In genomic region chr5:109555676-109556571, GRCm38 (mm10) we compare ENCODE assay signal across 8 mouse cellular contexts. TPM values are rescaled to one million over a fixed set of nuclear protein-coding genes. Genes with fewer than 3 reads are reported as not detected.
DNase-seq lines count a peak whose midpoint lies in the region; ATAC-seq lines count a peak whose summit lies in the region.

No protein-coding gene starts in this region.

- peaks cover 38% of the 10 kb centered on the region for H3K9me3 ChIP-seq in forebrain, embryonic 11.5 days (ENCODE audit: control insufficient read depth, low read length)
- peaks cover 66% of the 10 kb centered on the region for H3K9me3 ChIP-seq in hindbrain, embryonic 14.5 days (ENCODE audit: control insufficient read depth, low read length)

- no peaks in the 10 kb centered on the region for H3K27me3 ChIP-seq in forebrain, embryonic 11.5 days (ENCODE audit: control insufficient read depth, insufficient read depth, low read length)
- no peaks in the 10 kb centered on the region for H3K27me3 ChIP-seq in hindbrain, embryonic 14.5 days (ENCODE audit: control insufficient read depth, insufficient read depth, low read length)

- intact Hi-C loops in left cerebral cortex, postnatal 4 days (cut with DNase I): loop anchor here (5.0 kb wide), 1 partner anchor 551 kb away; the partner anchor contains the start of gene Gtpbp6

- H3K27ac ChIP-seq in forebrain, embryonic 11.5 days (ENCODE audit: low read depth, low read length): no peak overlapping the region
- peak overlapping the region; percentile 96 for H3K27ac ChIP-seq in hindbrain, embryonic 14.5 days

- no peaks in the 10 kb centered on the region; the same call in 1 of the 2 replicates for H3K36me3 ChIP-seq in forebrain, embryonic 11.5 days (ENCODE audit: control insufficient read depth, insufficient read depth, low read length)
- H3K36me3 ChIP-seq in hindbrain, embryonic 14.5 days (replicated peaks; ENCODE audit: control insufficient read depth, insufficient read depth): no peaks in the 10 kb centered on the region

- peak overlapping the region; percentile 54 for H3K4me3 ChIP-seq in forebrain, embryonic 11.5 days (ENCODE audit: low read depth, low read length)
- peak overlapping the region; percentile 53 for H3K4me3 ChIP-seq in hindbrain, embryonic 14.5 days (replicated peaks; ENCODE audit: low read length)

- peak; percentile 23 for DNase-seq in kidney, adult 11 months
- no peak for DNase-seq in kidney, adult 8-10 months
- DNase-seq in R1 (ENCODE audit: low read depth, low spot score): peak; percentile 83
- DNase-seq in forebrain, embryonic 11.5 days (ENCODE audit: low spot score): peak; percentile 72
- no peak for DNase-seq in hindbrain, embryonic 14.5 days (ENCODE audit: low spot score)
- peak; percentile 29 for DNase-seq in left cerebral cortex, postnatal 4 days
- peak; percentile 49 for DNase-seq in naive thymus-derived CD4-positive, alpha-beta T cell, adult 2 months (ENCODE audit: low read depth)

- H3K9ac ChIP-seq in forebrain, embryonic 11.5 days (ENCODE audit: low read length): no peak overlapping the region
- H3K9ac ChIP-seq in hindbrain, embryonic 14.5 days: no peak overlapping the region

- no peaks in the 10 kb centered on the region for H3K4me1 ChIP-seq in forebrain, embryonic 11.5 days (replicated peaks; ENCODE audit: control insufficient read depth, insufficient read depth, low read length)
- H3K4me1 ChIP-seq in hindbrain, embryonic 14.5 days (replicated peaks; ENCODE audit: control insufficient read depth, insufficient read depth, low read length): no peaks in the 10 kb centered on the region

- no peak overlapping the region for H3K4me2 ChIP-seq in forebrain, embryonic 11.5 days (ENCODE audit: low read depth, low read length, severe bottlenecking)
- H3K4me2 ChIP-seq in hindbrain, embryonic 14.5 days (replicated peaks): peak overlapping the region; percentile 47

- no peak; the same call in 1 of the 2 replicates for ATAC-seq in forebrain, embryonic 11.5 days (replicated peaks; ENCODE audit: low FRiP score)
- no peak for ATAC-seq in hindbrain, embryonic 14.5 days (ENCODE audit: low FRiP score)
- ATAC-seq in monocyte, adult 5-6 weeks (replicated peaks; ENCODE audit: insufficient number of reproducible peaks, low FRiP score, low TSS enrichment, poor library complexity, severe bottlenecking): no peak

- WGBS in forebrain, embryonic 11.5 days: 78% methylated on average over 53 of the region's 54 CpGs
- WGBS in hindbrain, embryonic 14.5 days: 78% methylated on average over 52 of the region's 54 CpGs

RNA-seq across cellular contexts. Expression of gene Crlf2, which starts 2.9 kb away (rescaled TPM):
- 3.3 and 4.4 TPM in 2 replicates for polyA plus RNA-seq in forebrain, embryonic 11.5 days (2014; fragmentation: Nextera tagmentation; extraction: Ambion mirVana)
- 13.5 and 16.5 TPM in 2 replicates for polyA plus RNA-seq in hindbrain, embryonic 14.5 days (2014; fragmentation: Nextera tagmentation; extraction: Ambion mirVana)
- 10 to 100 TPM; 41.6 to 47.1 TPM for total RNA-seq in left cerebral cortex, postnatal 4 days (2021)
- 41.4 to 51.2 TPM (median 49.4 TPM) in 3 replicates for total RNA-seq in monocyte, adult 5-6 weeks (2017)

Comparison
In these comparisons a context has a peak if more than half of its experiments do, and no peak if none do; other contexts are left out.
1. DNase-seq: peak in kidney, adult 11 months (single experiment), R1 (single experiment), forebrain, embryonic 11.5 days (single experiment), left cerebral cortex, postnatal 4 days (single experiment) and naive thymus-derived CD4-positive, alpha-beta T cell, adult 2 months (single experiment); none in kidney, adult 8-10 months (0 of 2) and hindbrain, embryonic 14.5 days (single experiment).